Mouse (Mus musculus) ES-CJ7 (cell line): ENCODE results near the gene Olfr638.
"Not testable (repeated sequence)": the region's sequence is repeated elsewhere in the genome, so short reads cannot be mapped to it uniquely, and the experiment has no call there.

ENCODE experiments used
- DNase-seq: peaks from one replicate; pipeline ENCODE4 v3.0.0; 2011; ENCODE audit warnings: low read depth, low spot score

Olfr638 gene

DNA sequence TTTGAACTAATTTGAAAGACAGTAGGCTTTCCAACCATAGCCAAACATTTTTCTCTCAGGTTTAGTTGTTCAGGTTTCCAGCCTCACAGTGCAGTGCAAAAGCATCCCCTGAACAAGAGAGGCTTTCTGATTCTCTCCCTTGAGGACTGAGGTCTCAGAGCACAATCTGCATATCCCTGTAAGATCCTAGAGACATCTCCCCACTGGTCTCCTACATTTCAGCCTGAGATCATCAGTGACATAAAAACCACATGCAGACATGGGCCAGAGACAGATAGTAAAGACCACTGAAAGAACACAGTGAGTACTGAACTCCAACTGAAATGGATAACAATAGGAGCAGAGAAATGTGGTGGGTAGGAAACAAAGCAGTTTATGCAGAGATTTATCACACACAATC, at the start of gene Olfr638:
Gene Olfr638, plus strand, starts transcription at position 301 of the 400 bp plus-strand sequence.
- no peak for DNase-seq

DNA sequence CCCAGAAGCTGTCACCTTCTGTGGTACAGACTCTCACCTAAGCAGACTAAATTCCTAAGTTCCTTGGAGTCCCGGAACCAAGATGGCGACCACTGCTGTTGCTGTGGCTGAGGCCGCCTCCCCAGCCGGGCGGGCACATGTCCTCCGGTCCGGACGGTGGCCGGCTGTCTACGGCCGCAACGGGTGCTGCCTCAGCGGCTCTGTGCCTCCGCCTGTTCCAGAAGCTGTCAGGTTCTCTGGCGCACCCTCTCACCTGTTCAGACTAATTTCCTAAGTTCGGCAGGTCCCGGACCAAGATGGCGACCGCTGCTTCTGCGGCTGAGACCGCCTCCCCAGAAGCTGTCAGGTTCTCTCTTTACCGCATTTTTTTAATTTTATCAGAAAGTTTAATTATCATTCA, 31.7 kb upstream of the Olfr638 start:
- DNase-seq, result not testable (repeated sequence)

DNA sequence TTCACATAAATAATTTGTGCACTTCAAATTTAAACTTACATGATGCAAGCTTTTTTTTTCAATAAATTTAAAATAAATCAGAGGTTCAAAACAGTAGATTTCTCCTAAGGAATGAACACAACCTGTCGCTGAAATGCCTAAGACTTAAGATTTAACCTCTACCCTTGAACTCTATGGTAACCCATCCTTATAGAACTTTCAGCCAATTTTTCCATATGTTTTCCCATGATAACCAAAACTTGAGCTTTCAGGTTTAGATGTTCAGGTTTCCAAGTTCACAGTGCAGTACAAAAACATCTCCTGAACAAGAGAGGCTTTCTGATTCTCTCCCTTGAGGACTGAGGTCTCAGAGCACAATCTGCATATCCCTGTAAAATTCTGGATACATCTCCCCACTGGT, 27.7 kb upstream of the Olfr638 start, which contains the start of gene Olfr635:
Gene Olfr635, plus strand, starts transcription at position 301 of the 400 bp plus-strand sequence.
- no peak for DNase-seq

DNA sequence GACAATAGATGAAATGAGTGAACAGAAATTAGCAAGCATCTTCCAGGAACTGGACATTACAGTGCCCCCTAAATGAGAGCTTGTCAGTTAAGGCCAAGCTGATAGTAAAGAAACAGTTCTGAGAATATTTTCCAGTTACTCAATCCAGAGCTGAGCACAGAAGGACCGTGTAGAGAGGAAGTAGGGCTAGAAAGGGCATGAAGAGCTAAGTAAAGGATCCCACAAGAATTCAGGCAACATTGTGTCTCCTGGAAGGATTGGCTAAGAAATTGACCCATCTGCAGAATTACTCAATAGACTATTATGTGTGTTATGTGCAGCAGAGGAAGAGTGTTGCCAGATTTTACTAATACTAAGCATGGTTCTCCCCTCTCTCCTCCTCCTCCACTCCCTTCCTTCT, 26.8 kb upstream of the Olfr638 start:
- no peak for DNase-seq

GRCm38 (mm10) chr7:103999124-103999523, 578 bp downstream of the Olfr638 start:
- DNase-seq, result no peak

DNA sequence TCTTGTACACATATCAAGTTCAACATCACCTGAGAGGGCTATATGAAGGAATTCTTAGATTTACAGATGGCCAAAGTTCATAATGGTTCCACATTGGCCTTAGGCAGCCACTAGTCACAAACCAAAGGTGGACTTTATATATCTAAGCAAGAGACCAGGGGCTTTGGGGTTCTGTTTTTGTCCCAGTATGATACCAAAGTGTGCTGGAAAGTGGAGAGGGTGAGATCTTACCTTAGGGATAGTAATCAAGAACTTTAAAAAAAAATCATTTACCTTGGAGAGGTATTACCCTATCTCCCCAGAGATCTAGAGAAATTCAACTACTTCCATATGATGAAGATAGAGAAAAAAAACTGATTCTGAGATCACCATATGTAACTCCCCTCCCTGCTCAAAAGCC, 18.7 kb downstream of the Olfr638 start, which contains the start of gene Olfr639:
Gene Olfr639, minus strand, starts transcription at position 101 of the 400 bp plus-strand sequence.
- no peak for DNase-seq

GRCm38 (mm10) chr7:104018953-104019352, 20.4 kb downstream of the Olfr638 start:
- no peak for DNase-seq

GRCm38 (mm10) chr7:104021651-104022050, 23.1 kb downstream of the Olfr638 start:
- DNase-seq, result no peak

DNA sequence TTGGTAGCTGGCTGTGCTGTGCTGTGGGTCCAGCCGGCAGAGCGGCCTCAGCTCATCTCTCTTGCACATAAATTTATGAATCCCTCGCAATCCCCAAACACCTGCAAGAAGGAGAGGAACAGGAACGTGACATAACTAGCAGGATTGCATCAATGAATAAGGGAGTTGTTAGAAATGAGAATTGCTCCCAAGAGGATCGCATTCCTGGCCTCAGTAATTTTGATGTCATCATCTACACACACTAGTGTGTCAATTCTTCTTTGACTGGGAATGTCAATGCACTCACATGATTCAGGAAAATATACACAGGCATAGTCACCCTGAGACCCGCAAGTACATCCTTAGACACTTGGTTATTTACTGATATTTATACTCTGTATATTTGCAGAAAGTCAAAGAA, 26.9 kb downstream of the Olfr638 start, which contains the start of gene Olfr640:
Gene Olfr640, minus strand, starts transcription at position 101 of the 400 bp plus-strand sequence.
- no peak for DNase-seq

DNA sequence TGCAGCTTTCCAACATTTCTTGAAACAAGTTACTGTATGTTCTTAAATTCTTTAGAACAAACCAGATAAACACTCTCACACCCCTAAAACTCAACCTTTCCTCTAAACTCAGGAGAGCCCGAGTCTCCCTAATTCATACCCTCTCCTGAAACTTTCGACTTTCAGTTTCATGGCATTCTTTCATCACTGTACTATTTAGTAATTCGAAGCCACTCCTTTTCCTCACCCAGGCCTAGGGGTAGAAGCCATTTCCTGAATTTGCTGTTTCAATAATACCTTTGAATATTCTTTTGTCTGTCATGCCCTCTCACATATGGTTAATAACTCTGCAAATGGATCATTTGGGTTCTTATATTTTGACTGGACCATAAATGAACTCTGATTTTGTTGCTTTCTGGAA, 28.4 kb downstream of the Olfr638 start:
- no peak for DNase-seq

- DNase-seq, result no peak
Observed at GRCm38 (mm10) chr7:104035145-104035544, 36.6 kb downstream of the Olfr638 start, which contains the start of gene Olfr641. Gene Olfr641, plus strand, starts transcription at chr7:104035445.

GRCm38 (mm10) chr7:104050745-104051144, 52.2 kb downstream of the Olfr638 start:
- no peak for DNase-seq

GRCm38 (mm10) chr7:104052566-104052965, 54.0 kb downstream of the Olfr638 start, which contains the start of gene Olfr642:
Gene Olfr642, minus strand, starts transcription at chr7:104052666.
- no peak for DNase-seq
